Mouse (Mus musculus) brain, embryonic 14.5 days (tissue): ENCODE data around the gene Crim1.

Experiments
- CTCF ChIP-seq: fragments of 200-500 bp; IDR thresholded peaks from 2 replicates; pipeline ENCODE4 v1.5.1; 2012; ENCODE audit warnings: inconsistent platforms, mild to moderate bottlenecking, moderate library complexity, borderline replicate concordance; ENCODE audit not compliant: insufficient read depth, insufficient read length; ENCODE audit errors: extremely low read depth
- POLR2A ChIP-seq: fragments of 200-500 bp; IDR thresholded peaks from 2 replicates; pipeline ENCODE4 v1.6.1; 2012; ENCODE audit warnings: mild to moderate bottlenecking, inconsistent platforms, borderline replicate concordance; ENCODE audit not compliant: poor library complexity, insufficient read depth, insufficient read length, severe bottlenecking; ENCODE audit errors: extremely low read depth

DNA sequence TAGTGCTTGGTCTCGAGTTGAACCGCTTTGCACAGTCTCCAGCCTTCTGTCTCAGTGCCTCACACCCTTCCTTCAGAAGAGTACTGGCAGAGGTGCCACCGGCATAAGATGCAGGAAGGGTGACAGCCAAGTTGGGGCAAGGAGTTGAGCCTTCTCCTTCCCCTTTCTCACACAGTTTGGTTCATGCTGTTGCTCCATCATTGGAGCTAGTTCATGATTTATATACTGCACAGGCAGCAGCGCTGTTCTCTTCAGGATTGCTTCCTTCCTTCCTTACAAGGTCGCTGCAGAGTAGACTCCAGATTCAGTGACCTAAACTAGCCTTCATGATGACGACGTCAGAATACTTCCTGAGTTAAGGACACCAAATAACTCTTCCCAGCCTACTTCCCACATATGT, 166.0 kb downstream of the Crim1 start:
- TF ChIP-seq CTCF: no peak
- TF ChIP-seq POLR2A: no peak
